Mouse (Mus musculus) liver, adult (tissue): ENCODE results near the gene Edn1.

Source experiments
- GATA4 ChIP-seq: IDR thresholded peaks from 2 replicates; pipeline ENCODE4 v1.6.1; 2014; ENCODE audit warnings: mild to moderate bottlenecking, low read length; ENCODE audit not compliant: insufficient replicate concordance

Edn1 gene

DNA sequence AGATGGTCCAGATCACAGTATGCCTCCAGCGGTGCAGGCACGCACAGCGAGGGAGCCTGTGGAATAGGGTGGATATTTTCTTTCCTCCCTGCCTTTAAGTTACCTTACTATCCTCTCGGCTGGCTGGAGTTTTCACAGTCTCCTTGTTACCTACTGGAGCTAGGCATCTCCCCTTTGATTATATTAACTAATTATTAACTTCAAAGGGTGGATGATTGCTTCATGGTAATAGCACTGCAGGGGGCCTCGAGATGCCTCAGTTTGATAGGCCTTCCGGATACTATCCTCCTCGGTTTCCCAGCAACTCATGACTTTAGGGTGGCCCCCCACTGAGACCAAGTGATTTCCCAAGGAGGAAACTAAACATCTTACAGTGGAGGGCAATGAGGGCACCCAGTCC is 45.1 kb downstream of the Edn1 start:
- no peak for TF ChIP-seq GATA4

DNA sequence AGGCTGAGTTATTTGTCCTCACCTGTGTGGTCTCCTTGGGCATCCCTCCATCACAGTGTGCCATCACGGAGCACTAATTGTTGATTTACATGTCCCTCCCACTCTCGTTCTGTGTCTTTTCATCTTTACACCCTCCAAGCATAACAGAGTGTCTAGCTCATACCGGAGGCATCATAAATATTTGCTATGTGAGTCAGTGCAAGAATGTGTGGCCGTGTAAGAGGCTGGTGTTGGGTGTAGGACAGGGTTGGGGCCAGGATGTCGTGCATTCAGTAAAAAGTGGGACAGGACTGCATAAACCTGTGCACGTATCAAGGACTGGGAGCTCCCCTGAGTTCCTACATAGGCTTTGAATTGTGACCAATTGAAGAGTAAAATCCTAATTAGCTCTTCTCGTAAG is 50.4 kb downstream of the Edn1 start:
- TF ChIP-seq GATA4, result no peak
